Mouse (Mus musculus): ENCODE results near the gene Taar7a.

DNA sequence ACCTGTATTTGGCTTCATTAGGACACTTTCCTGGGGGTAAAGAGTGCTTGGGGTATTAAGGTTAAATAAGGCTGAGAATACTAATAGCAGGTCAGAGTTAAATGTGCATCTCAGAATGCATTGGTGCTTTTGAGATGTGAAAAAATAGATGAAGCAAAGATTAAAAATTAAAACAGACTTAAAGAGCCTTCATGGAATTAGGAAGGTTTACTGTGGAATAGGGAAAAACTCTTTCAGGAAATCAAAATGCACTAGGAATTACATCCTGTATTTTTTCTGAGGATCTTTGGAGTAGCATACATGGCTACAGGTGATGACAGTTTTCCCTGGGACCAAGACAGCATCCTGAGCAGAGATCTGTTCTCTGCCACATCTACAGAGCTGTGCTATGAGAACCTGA, 33.6 kb upstream of the Taar7a start, which contains the start of gene Taar7d:
- TF ChIP-seq POLR2A (IDR thresholded peaks at IDR 0.05; ENCODE audit: borderline replicate concordance, low read depth, low read length), result no peak
- no peak for TF ChIP-seq CTCF (IDR thresholded peaks at IDR 0.05; ENCODE audit: low read depth, low read length)

All from bone marrow macrophage, adult 2 months (primary cell).